In genomic region chr10:125039290-125039689, GRCm38 (mm10) we compare ENCODE assay signal across 23 mouse cellular contexts.
"Had no signal": no experiment of that assay in that cellular context is flagged by ENCODE, and none has a peak within 500 bp of the region (broad histone marks: within the 10 kb centered on the region; RNA-seq: fewer than 3 reads in every experiment).

No protein-coding gene starts in this region.

- H3K4me3 ChIP-seq: gastrocnemius, adult 2 months; heart, embryonic 10.5 days; heart, embryonic 12.5 days; hindbrain, embryonic 10.5 days; hindbrain, embryonic 13.5 days; limb, embryonic 13.5 days; limb, embryonic 15.5 days; liver, embryonic 12.5 days had no signal

- H3K4me1 ChIP-seq: heart, embryonic 10.5 days; heart, embryonic 12.5 days; hindbrain, embryonic 10.5 days; hindbrain, embryonic 13.5 days; limb, embryonic 13.5 days; limb, embryonic 15.5 days; liver, embryonic 12.5 days had no signal

- H3K4me2 ChIP-seq: heart, embryonic 12.5 days; hindbrain, embryonic 13.5 days; limb, embryonic 13.5 days; limb, embryonic 15.5 days; liver, embryonic 12.5 days had no signal

- H3K27ac ChIP-seq: gastrocnemius, adult 2 months; heart, embryonic 10.5 days; hindbrain, embryonic 10.5 days; hindbrain, embryonic 13.5 days; limb, embryonic 13.5 days; limb, embryonic 15.5 days; liver, embryonic 12.5 days; liver, embryonic 14.5 days had no signal

- H3K9ac ChIP-seq: heart, embryonic 12.5 days; hindbrain, embryonic 13.5 days; limb, embryonic 13.5 days; limb, embryonic 15.5 days; liver, embryonic 12.5 days; liver, embryonic 14.5 days had no signal

- DNase-seq: gastrocnemius, adult 2 months; gastrocnemius, postnatal 10 days; gastrocnemius, postnatal 25 days; heart, adult 18-20 months; heart, postnatal 10 days; heart, postnatal 4 days; kidney, adult 18-20 months; kidney, adult 8-10 months; kidney, postnatal 10 days; kidney, postnatal 36 days; layer of hippocampus, adult 9-11 months; layer of hippocampus, postnatal 36 days; left cerebral cortex, postnatal 4 days had no signal

- H3K27me3 ChIP-seq: heart, embryonic 12.5 days; hindbrain, embryonic 13.5 days; limb, embryonic 13.5 days; limb, embryonic 15.5 days; liver, embryonic 12.5 days had no signal

- H3K36me3 ChIP-seq: heart, embryonic 10.5 days; heart, embryonic 12.5 days; hindbrain, embryonic 10.5 days; hindbrain, embryonic 13.5 days; limb, embryonic 13.5 days; limb, embryonic 15.5 days; liver, embryonic 12.5 days had no signal

- ATAC-seq: hindbrain, embryonic 16.5 days; inflammation-experienced regulatory T-cells, adult 6 months; liver, embryonic 12.5 days had no signal

- H3K9me3 ChIP-seq: heart, embryonic 10.5 days; heart, embryonic 12.5 days; hindbrain, embryonic 10.5 days; hindbrain, embryonic 13.5 days; limb, embryonic 13.5 days; limb, embryonic 15.5 days; liver, embryonic 12.5 days had no signal
